In the genomic region with DNA sequence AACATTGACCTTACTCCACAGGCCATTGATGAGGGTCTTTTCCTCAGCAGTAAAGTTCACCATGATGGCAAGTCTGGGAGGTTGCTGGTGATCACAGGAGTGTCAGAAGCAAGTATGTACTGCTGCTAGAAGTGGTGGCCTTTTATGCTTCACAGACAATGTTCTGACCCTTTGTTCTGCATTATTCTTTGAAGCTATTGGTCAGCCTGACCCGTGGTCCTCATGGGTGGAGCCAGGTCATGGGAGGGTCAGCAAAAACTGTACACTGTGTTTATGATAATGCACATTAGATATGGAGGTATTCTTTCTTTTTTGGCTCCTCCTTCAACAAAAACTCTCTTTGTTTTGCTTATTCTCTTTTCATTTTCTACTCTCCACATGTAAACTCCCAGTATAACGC, we compare ENCODE assay signal across 11 mouse cellular contexts. TPM values are rescaled to one million over a fixed set of nuclear protein-coding genes. Genes with fewer than 3 reads are reported as not detected.
DNase-seq lines count a peak whose midpoint lies in the region; ATAC-seq and TF ChIP-seq lines count a peak whose summit lies in the region.
"Had no signal": no experiment of that assay in that cellular context is flagged by ENCODE, and none has a peak within 500 bp of the region (broad histone marks: within the 10 kb centered on the region; RNA-seq: fewer than 3 reads in every experiment).

A gene (minus strand): TSS at position 127 of the 400 bp plus-strand sequence.

- H3K27ac ChIP-seq in forebrain, embryonic 10.5 days = no peak within 1 kb of the TSS
- H3K27ac ChIP-seq in forebrain, postnatal 0 days (ENCODE audit: low read depth, low read length) = no peak within 1 kb of the TSS
- H3K27ac ChIP-seq in lung, postnatal 0 days (ENCODE audit: low read length) = no peak within 1 kb of the TSS
- no peak within 1 kb of the TSS for H3K27ac ChIP-seq in limb, embryonic 13.5 days
- no peak within 1 kb of the TSS for H3K27ac ChIP-seq in stomach, embryonic 16.5 days (ENCODE audit: low read length)

- H3K9ac ChIP-seq in forebrain, postnatal 0 days = no peak within 1 kb of the TSS
- no peak within 1 kb of the TSS for H3K9ac ChIP-seq in lung, postnatal 0 days (replicated peaks; ENCODE audit: low read depth)
- no peak within 1 kb of the TSS for H3K9ac ChIP-seq in limb, embryonic 13.5 days
- no peak within 1 kb of the TSS for H3K9ac ChIP-seq in stomach, embryonic 16.5 days (ENCODE audit: low read length)

- 77% methylated on average over 2 of the region's 2 CpGs for WGBS in forebrain, embryonic 10.5 days
- 65% methylated on average over 2 of the region's 2 CpGs for WGBS in forebrain, postnatal 0 days
- 43% methylated on average over 2 of the region's 2 CpGs for WGBS in lung, postnatal 0 days
- WGBS in limb, embryonic 13.5 days = 60% methylated on average over 2 of the region's 2 CpGs
- 64% methylated on average over 2 of the region's 2 CpGs for WGBS in stomach, embryonic 16.5 days

- no peak for TF ChIP-seq CTCF in forebrain, postnatal 0 days (IDR thresholded peaks at IDR 0.05; ENCODE audit: low read depth)
- no peak for TF ChIP-seq CTCF in lung, postnatal 0 days (IDR thresholded peaks at IDR 0.05)

- no peaks in the 10 kb centered on the region for H3K27me3 ChIP-seq in forebrain, embryonic 10.5 days (ENCODE audit: poor library complexity, severe bottlenecking)
- H3K27me3 ChIP-seq in forebrain, postnatal 0 days (ENCODE audit: insufficient read depth, low read length) = no peaks in the 10 kb centered on the region
- no peaks in the 10 kb centered on the region for H3K27me3 ChIP-seq in lung, postnatal 0 days (replicated peaks; ENCODE audit: insufficient read depth, low read length)
- H3K27me3 ChIP-seq in limb, embryonic 13.5 days = no peaks in the 10 kb centered on the region
- no peaks in the 10 kb centered on the region for H3K27me3 ChIP-seq in stomach, embryonic 16.5 days (ENCODE audit: control insufficient read depth, insufficient read depth, low read length)

- TF ChIP-seq EP300 in lung, postnatal 0 days (IDR thresholded peaks at IDR 0.05) = no peak

- no peak for ATAC-seq in forebrain, postnatal 0 days
- no peak for ATAC-seq in lung, postnatal 0 days
- ATAC-seq in limb, embryonic 13.5 days (ENCODE audit: low FRiP score, low read depth) = no peak
- ATAC-seq in stomach, embryonic 16.5 days (ENCODE audit: insufficient read depth, low FRiP score) = no peak

- no peak within 1 kb of the TSS for H3K4me3 ChIP-seq in forebrain, embryonic 10.5 days
- H3K4me3 ChIP-seq in forebrain, postnatal 0 days (ENCODE audit: low read depth, low read length) = no peak within 1 kb of the TSS
- H3K4me3 ChIP-seq in lung, postnatal 0 days (ENCODE audit: low read depth, low read length) = no peak within 1 kb of the TSS
- H3K4me3 ChIP-seq in limb, embryonic 13.5 days = no peak within 1 kb of the TSS
- H3K4me3 ChIP-seq in stomach, embryonic 16.5 days (replicated peaks; ENCODE audit: low read length) = no peak within 1 kb of the TSS

- H3K9me3 ChIP-seq in forebrain, embryonic 10.5 days = no peaks in the 10 kb centered on the region
- H3K9me3 ChIP-seq in forebrain, postnatal 0 days (ENCODE audit: low read length) = no peaks in the 10 kb centered on the region
- H3K9me3 ChIP-seq in lung, postnatal 0 days (ENCODE audit: low read length) = no peaks in the 10 kb centered on the region
- H3K9me3 ChIP-seq in limb, embryonic 13.5 days = no peaks in the 10 kb centered on the region
- H3K9me3 ChIP-seq in stomach, embryonic 16.5 days (replicated peaks; ENCODE audit: control insufficient read depth, low read length) = no peaks in the 10 kb centered on the region

- H3K4me2 ChIP-seq in forebrain, postnatal 0 days (ENCODE audit: low read depth) = no peak within 1 kb of the TSS
- no peak within 1 kb of the TSS for H3K4me2 ChIP-seq in lung, postnatal 0 days (replicated peaks; ENCODE audit: low read depth, low read length)
- no peak within 1 kb of the TSS for H3K4me2 ChIP-seq in limb, embryonic 13.5 days (replicated peaks)
- H3K4me2 ChIP-seq in stomach, embryonic 16.5 days (ENCODE audit: low read depth, low read length) = no peak within 1 kb of the TSS

- no peaks in the 10 kb centered on the region for H3K36me3 ChIP-seq in forebrain, embryonic 10.5 days (replicated peaks)
- no peaks in the 10 kb centered on the region for H3K36me3 ChIP-seq in forebrain, postnatal 0 days (ENCODE audit: insufficient read depth)
- no peaks in the 10 kb centered on the region for H3K36me3 ChIP-seq in lung, postnatal 0 days (ENCODE audit: insufficient read depth, low read length)
- no peaks in the 10 kb centered on the region for H3K36me3 ChIP-seq in limb, embryonic 13.5 days
- no peaks in the 10 kb centered on the region for H3K36me3 ChIP-seq in stomach, embryonic 16.5 days (ENCODE audit: control insufficient read depth, insufficient read depth, low read length)

- no peaks in the 10 kb centered on the region for H3K4me1 ChIP-seq in forebrain, embryonic 10.5 days
- H3K4me1 ChIP-seq in forebrain, postnatal 0 days (ENCODE audit: insufficient read depth) = no peaks in the 10 kb centered on the region
- H3K4me1 ChIP-seq in lung, postnatal 0 days (ENCODE audit: insufficient read depth, low read depth, low read length) = no peaks in the 10 kb centered on the region
- no peaks in the 10 kb centered on the region for H3K4me1 ChIP-seq in limb, embryonic 13.5 days
- H3K4me1 ChIP-seq in stomach, embryonic 16.5 days (ENCODE audit: control insufficient read depth, insufficient read depth, low read length) = no peaks in the 10 kb centered on the region

- no peak for DNase-seq in forebrain, embryonic 10.5 days (ENCODE audit: extremely low spot score, low spot score)
- no peak for DNase-seq in forebrain, postnatal 0 days
- DNase-seq in lung, postnatal 0 days (ENCODE audit: low spot score) = no peak
- DNase-seq in lung, postnatal 10 days = no peak
- DNase-seq in cerebellum, postnatal 10 days = no peak
- DNase-seq in urinary bladder, postnatal 25 days (ENCODE audit: low spot score) = no peak
- DNase-seq: heart, postnatal 4 days had no signal

RNA-seq across cellular contexts. Expression of the gene that starts here (rescaled TPM):
- 8,184 and 11,241 TPM in 2 replicates for polyA plus RNA-seq in forebrain, embryonic 10.5 days (2016; fragmentation: Nextera tagmentation; extraction: Ambion mirVana)
- total RNA-seq in forebrain, postnatal 0 days (2014; rRNA removed) = 1.0 TPM in 1 of 2 replicates, not detected in the other
- polyA plus RNA-seq in forebrain, postnatal 0 days (2015; fragmentation: Nextera tagmentation; extraction: Ambion mirVana) = 0.87 and 1.3 TPM in 2 replicates
- 11.4 and 11.9 TPM in 2 replicates for polyA plus RNA-seq in lung, postnatal 0 days (2015; fragmentation: Nextera tagmentation; extraction: Ambion mirVana)
- polyA plus RNA-seq in limb, embryonic 13.5 days (2015; fragmentation: Nextera tagmentation; extraction: Ambion mirVana) = 6,754 and 6,825 TPM in 2 replicates
- 35.5 and 42.6 TPM in 2 replicates for polyA plus RNA-seq in stomach, embryonic 16.5 days (2015; fragmentation: Nextera tagmentation; extraction: Ambion mirVana)
- total RNA-seq: layer of hippocampus, postnatal 10 days had no signal
- polyA plus RNA-seq: small intestine, adult 2 months had no signal

Comparison
In these comparisons a context has a peak if more than half of its experiments do, and no peak if none do; other contexts are left out.
1. RNA of the gene that starts here (polyA plus RNA-seq): 8,184 to 11,241 TPM in forebrain, embryonic 10.5 days and 6,754 to 6,825 TPM in limb, embryonic 13.5 days; 35.5 to 42.6 TPM in stomach, embryonic 16.5 days, 11.4 to 11.9 TPM in lung, postnatal 0 days and 0.87 to 1.3 TPM in forebrain, postnatal 0 days; every median in the first group is over 100 times any median in the second.